ENCODE assay signal across 9 mouse cellular contexts in genomic region chr2:12709156-12709923, GRCm38 (mm10).
DNase-seq lines count a peak whose midpoint lies in the region; ATAC-seq and TF ChIP-seq lines count a peak whose summit lies in the region.
"Had no signal": no experiment of that assay in that cellular context is flagged by ENCODE, and none has a peak within 500 bp of the region (broad histone marks: within the 10 kb centered on the region; RNA-seq: fewer than 3 reads in every experiment).

No protein-coding gene starts in this region.

- H3K4me1 ChIP-seq in embryonic facial prominence, embryonic 15.5 days, result no peaks in the 10 kb centered on the region; the same call in 1 of the 2 replicates
- H3K4me1 ChIP-seq in heart, embryonic 13.5 days, result peaks cover 17% of the 10 kb centered on the region
- no peaks in the 10 kb centered on the region for H3K4me1 ChIP-seq in kidney, postnatal 0 days (replicated peaks; ENCODE audit: insufficient read depth, low read length)

- no peaks in the 10 kb centered on the region for H3K9me3 ChIP-seq in embryonic facial prominence, embryonic 15.5 days (replicated peaks)
- H3K9me3 ChIP-seq in heart, embryonic 13.5 days, result no peaks in the 10 kb centered on the region
- H3K9me3 ChIP-seq in kidney, postnatal 0 days (replicated peaks; ENCODE audit: low read length), result no peaks in the 10 kb centered on the region
- H3K9me3 ChIP-seq: limb, embryonic 15.5 days had no signal

- no peaks in the 10 kb centered on the region for H3K27me3 ChIP-seq in embryonic facial prominence, embryonic 15.5 days
- no peaks in the 10 kb centered on the region for H3K27me3 ChIP-seq in heart, embryonic 13.5 days (replicated peaks)
- no peaks in the 10 kb centered on the region for H3K27me3 ChIP-seq in kidney, postnatal 0 days (ENCODE audit: insufficient read depth, low read length)
- H3K27me3 ChIP-seq: limb, embryonic 15.5 days had no signal

- peak overlapping the region; percentile 19 for H3K4me2 ChIP-seq in embryonic facial prominence, embryonic 15.5 days (replicated peaks)
- peak overlapping the region; percentile 58 for H3K4me2 ChIP-seq in heart, embryonic 13.5 days
- no peak overlapping the region for H3K4me2 ChIP-seq in kidney, postnatal 0 days (ENCODE audit: low read length)
- H3K4me2 ChIP-seq: limb, embryonic 15.5 days had no signal

- no peak overlapping the region for H3K4me3 ChIP-seq in embryonic facial prominence, embryonic 15.5 days (replicated peaks)
- no peak overlapping the region; the same call in 1 of the 2 replicates for H3K4me3 ChIP-seq in heart, embryonic 13.5 days
- H3K4me3 ChIP-seq in kidney, postnatal 0 days (replicated peaks; ENCODE audit: low read depth, low read length), result no peak overlapping the region
- H3K4me3 ChIP-seq: limb, embryonic 15.5 days had no signal

- peak; percentile 53 for ATAC-seq in CD4-positive, CD25-positive, alpha-beta regulatory T cell, adult 4 months
- no peak for ATAC-seq in embryonic facial prominence, embryonic 15.5 days (ENCODE audit: insufficient number of reproducible peaks, low FRiP score, low TSS enrichment, low read depth)
- ATAC-seq in heart, embryonic 13.5 days (ENCODE audit: extremely low read depth, insufficient number of reproducible peaks, low FRiP score, low TSS enrichment), result no peak
- peak; percentile 57; the same call in 1 of the 2 replicates for ATAC-seq in kidney, postnatal 0 days (replicated peaks; ENCODE audit: low FRiP score, low read depth)
- no peak for ATAC-seq in inflammation-experienced regulatory T-cells, adult 6 months

- H3K9ac ChIP-seq in embryonic facial prominence, embryonic 15.5 days, result no peak overlapping the region
- H3K9ac ChIP-seq in heart, embryonic 13.5 days, result 0 out of 2 replicates have a peak overlapping the region, but pooled peaks have one; percentile 19
- no peak overlapping the region for H3K9ac ChIP-seq in kidney, postnatal 0 days (ENCODE audit: low read depth, low read length)
- H3K9ac ChIP-seq: limb, embryonic 15.5 days had no signal

- no peak overlapping the region for H3K27ac ChIP-seq in embryonic facial prominence, embryonic 15.5 days (replicated peaks)
- no peak overlapping the region for H3K27ac ChIP-seq in heart, embryonic 13.5 days (replicated peaks)
- no peak overlapping the region for H3K27ac ChIP-seq in kidney, postnatal 0 days
- H3K27ac ChIP-seq: limb, embryonic 15.5 days had no signal

- peak; percentile 80 for TF ChIP-seq CTCF in kidney, postnatal 0 days (IDR thresholded peaks at IDR 0.05; ENCODE audit: low read depth)

- H3K36me3 ChIP-seq in embryonic facial prominence, embryonic 15.5 days, result no peaks in the 10 kb centered on the region
- H3K36me3 ChIP-seq in heart, embryonic 13.5 days, result no peaks in the 10 kb centered on the region
- no peaks in the 10 kb centered on the region for H3K36me3 ChIP-seq in kidney, postnatal 0 days (ENCODE audit: insufficient read depth, low read length)
- H3K36me3 ChIP-seq: limb, embryonic 15.5 days had no signal

- WGBS in embryonic facial prominence, embryonic 15.5 days, result 50% methylated on average over 16 of the region's 16 CpGs
- 34% methylated on average over 16 of the region's 16 CpGs for WGBS in heart, embryonic 13.5 days
- 60% methylated on average over 16 of the region's 16 CpGs for WGBS in kidney, postnatal 0 days

- peak; percentile 34 to 63 for DNase-seq in adrenal gland, postnatal 36 days
- DNase-seq in kidney, postnatal 0 days (ENCODE audit: low spot score), result peak; percentile 67
- peak; percentile 36 for DNase-seq in liver
- peak; percentile 52 for DNase-seq in neural tube, embryonic 10.5 days (ENCODE audit: extremely low spot score, low spot score)

Comparison
In these comparisons a context has a peak if more than half of its experiments do, and no peak if none do; other contexts are left out.
1. ATAC-seq: peak in CD4-positive, CD25-positive, alpha-beta regulatory T cell, adult 4 months (single experiment) and kidney, postnatal 0 days (single experiment); none in embryonic facial prominence, embryonic 15.5 days (single experiment), heart, embryonic 13.5 days (single experiment) and inflammation-experienced regulatory T-cells, adult 6 months (single experiment).
2. Peak in every context shown above with its lines, with median percentiles within 50 percentile points of each other: DNase-seq.